Mouse (Mus musculus) heart, postnatal 36 days (tissue): ENCODE measurements around the gene Nmt2. TPM values are rescaled to one million over a fixed set of nuclear protein-coding genes. Genes with fewer than 3 reads are reported as not detected.

Experiments used
- total RNA-seq, 2 experiments: library from RNA; stranded (reverse); gene quantifications; 2 replicates each; pipeline ENCODE4 v1.2.3; 2021

Gene Nmt2
- total RNA-seq, 2 experiments from 2014 or later, result 9.1 to 10.7 TPM

Other genes starting within 250 kb of the Nmt2 start
- 10 to 100 TPM; 15.4 to 17.9 TPM for gene Fam171a1, start 170.0 kb upstream of the Nmt2 start, total RNA-seq
- 1 to 10 TPM; 3.7 to 7.4 TPM for gene Rpp38, start 48.4 kb downstream of the Nmt2 start, total RNA-seq
- 1 to 10 TPM in 1 of 2 experiments, not detected in 1; 1.2 TPM for gene Acbd7, start 52.0 kb downstream of the Nmt2 start, total RNA-seq
- gene Olah, start 113.0 kb downstream of the Nmt2 start, total RNA-seq, result not detected
- gene Meig1, start 138.4 kb downstream of the Nmt2 start, total RNA-seq, result 1 to 10 TPM; 2.4 to 2.7 TPM
- gene Dclre1c, start 139.9 kb downstream of the Nmt2 start, total RNA-seq, result 1 to 10 TPM; 3.3 to 5.3 TPM
- under 1 TPM; 0.60 to 0.78 TPM for gene Suv39h2, start 190.8 kb downstream of the Nmt2 start, total RNA-seq
- gene Gm45902, start 228.6 kb downstream of the Nmt2 start, total RNA-seq, result 1 to 10 TPM in 1 of 2 experiments, under 1 TPM in 1; 0.87 to 1.3 TPM
- 10 to 100 TPM; 22.9 to 24.8 TPM for gene Hspa14, start 228.6 kb downstream of the Nmt2 start, total RNA-seq
- 10 to 100 TPM; 27.6 to 28.1 TPM for gene Cdnf, start 228.8 kb downstream of the Nmt2 start, total RNA-seq